Mouse (Mus musculus) intestine, embryonic 16.5 days (tissue): ENCODE measurements around the gene Capn5. TPM values are rescaled to one million over a fixed set of nuclear protein-coding genes. Genes with fewer than 3 reads are reported as not detected.
A peak's percentile ranks its signal among the peaks of the same experiment; 100 is the strongest.

Experiments used
- ATAC-seq: fragments of 200-750 bp; cut with Nextera tagmentation; 2 replicates; pipeline ENCODE4 v1.8.0; 2017; ENCODE audit warnings: moderate TSS enrichment, moderate library complexity
- H3K27ac ChIP-seq: fragments of 300-500 bp; sonication (generic); 2 replicates; pipeline ENCODE4 v1.5.1; 2014; ENCODE audit warnings: mild to moderate bottlenecking, low read length
- H3K27me3 ChIP-seq: fragments of 300-500 bp; sonication (generic); replicated peaks from 2 replicates; pipeline ENCODE4 v1.6.1; 2014; ENCODE audit warnings: low read length, control low read depth, mixed read lengths; ENCODE audit not compliant: control insufficient read depth, insufficient read depth
- H3K36me3 ChIP-seq: fragments of 300-500 bp; sonication (generic); 2 replicates; pipeline ENCODE4 v1.6.1; 2014; ENCODE audit warnings: low read length, control low read depth; ENCODE audit not compliant: control insufficient read depth, insufficient read depth
- H3K4me1 ChIP-seq: fragments of 300-500 bp; sonication (generic); 2 replicates; pipeline ENCODE4 v1.6.1; 2014; ENCODE audit warnings: low read length, control low read depth, mixed read lengths; ENCODE audit not compliant: control insufficient read depth, insufficient read depth
- H3K4me2 ChIP-seq: fragments of 300-500 bp; sonication (generic); 2 replicates; pipeline ENCODE4 v1.6.1; 2014; ENCODE audit warnings: low read depth, low read length, control low read depth
- H3K4me3 ChIP-seq: fragments of 300-500 bp; sonication (generic); 2 replicates; pipeline ENCODE4 v1.5.1; 2014; ENCODE audit warnings: mild to moderate bottlenecking, low read length
- H3K9ac ChIP-seq: fragments of 300-500 bp; sonication (generic); 2 replicates; pipeline ENCODE4 v1.6.1; 2014; ENCODE audit warnings: low read depth, low read length
- H3K9me3 ChIP-seq: fragments of 300-500 bp; sonication (generic); 2 replicates; pipeline ENCODE4 v1.6.1; 2016; ENCODE audit warnings: low read length, control low read depth; ENCODE audit not compliant: control insufficient read depth
- WGBS: fragments of 180-500 bp; shearing (Covaris S2); extraction: QIAGEN DNeasy Blood & Tissue Kit; methylation state at CpG from one replicate; pipeline ENCODE4 v1.1.7; 2014; 5-methylcytosine and 5-hydroxymethylcytosine counted together
- polyA plus RNA-seq: library from polyadenylated mRNA; unstranded; fragments of >200 nt; fragmentation: Nextera tagmentation; extraction: Ambion mirVana; gene quantifications from 2 replicates; pipeline ENCODE4 v1.2.1, GENCODE M21; 2015

Capn5 gene
- polyA plus RNA-seq, 1 experiment from 2014 or later = 10.9 TPM

GRCm38 (mm10) chr7:98155546-98156279 lies 22.4 kb downstream of the Capn5 start:
- WGBS = 29% methylated on average over 7 of the region's 8 CpGs
- H3K4me2 ChIP-seq = no peak overlapping the region
- H3K4me1 ChIP-seq = peaks cover 54% of the 10 kb centered on the region
- no peaks in the 10 kb centered on the region for H3K36me3 ChIP-seq
- H3K27me3 ChIP-seq = no peaks in the 10 kb centered on the region
- no peaks in the 10 kb centered on the region for H3K9me3 ChIP-seq
- ATAC-seq = no peak
- no peak overlapping the region for H3K9ac ChIP-seq
- no peak overlapping the region for H3K4me3 ChIP-seq
- 0 out of 2 replicates have a peak overlapping the region, but pooled peaks have one; percentile 19 for H3K27ac ChIP-seq

GRCm38 (mm10) chr7:98153892-98154291 lies 24.2 kb downstream of the Capn5 start:
- no peak overlapping the region for H3K27ac ChIP-seq
- no peaks in the 10 kb centered on the region for H3K9me3 ChIP-seq
- peaks cover 36% of the 10 kb centered on the region for H3K4me1 ChIP-seq
- no peak overlapping the region for H3K4me2 ChIP-seq
- 78% methylated on average over 5 of the region's 5 CpGs for WGBS
- H3K4me3 ChIP-seq = no peak overlapping the region
- H3K27me3 ChIP-seq = no peaks in the 10 kb centered on the region
- no peak for ATAC-seq
- no peaks in the 10 kb centered on the region for H3K36me3 ChIP-seq
- H3K9ac ChIP-seq = no peak overlapping the region

- H3K9ac ChIP-seq = no peak overlapping the region
- H3K36me3 ChIP-seq = no peaks in the 10 kb centered on the region
- H3K27ac ChIP-seq = no peak overlapping the region
- H3K4me3 ChIP-seq = no peak overlapping the region
- H3K4me1 ChIP-seq = peaks cover 31% of the 10 kb centered on the region
- no peak for ATAC-seq
- H3K9me3 ChIP-seq = no peaks in the 10 kb centered on the region
- no peak overlapping the region for H3K4me2 ChIP-seq
- no peaks in the 10 kb centered on the region for H3K27me3 ChIP-seq
- WGBS = 53% methylated on average over 3 of the region's 3 CpGs
Measured at GRCm38 (mm10) chr7:98153345-98153744, 24.7 kb downstream of the Capn5 start.

- no peak for ATAC-seq
- Histone ChIP-seq H3K4me3 (no peak overlapping the region), H3K9me3 (no peaks in the 10 kb centered on the region), H3K4me1 (peaks cover 22% of the 10 kb centered on the region), H3K27me3 (no peaks in the 10 kb centered on the region), H3K27ac (no peak overlapping the region), H3K4me2 (no peak overlapping the region), H3K9ac (no peak overlapping the region; the same call in 1 of the 2 replicates), H3K36me3 (no peaks in the 10 kb centered on the region)
- WGBS = 51% methylated on average over 8 of the region's 8 CpGs
Measured at GRCm38 (mm10) chr7:98152400-98152799, 25.7 kb downstream of the Capn5 start.

- H3K27me3 ChIP-seq = no peaks in the 10 kb centered on the region
- 49% methylated on average over 5 of the region's 5 CpGs for WGBS
- no peak overlapping the region for H3K9ac ChIP-seq
- peaks cover 10% of the 10 kb centered on the region; the same call in 1 of the 2 replicates for H3K4me1 ChIP-seq
- 0 out of 2 replicates have a peak, but pooled peaks have one; percentile 14 for ATAC-seq
- H3K27ac ChIP-seq = no peak overlapping the region
- no peaks in the 10 kb centered on the region for H3K9me3 ChIP-seq
- H3K4me3 ChIP-seq = no peak overlapping the region
- no peak overlapping the region for H3K4me2 ChIP-seq
- no peaks in the 10 kb centered on the region for H3K36me3 ChIP-seq
Measured at GRCm38 (mm10) chr7:98150525-98150924, 27.5 kb downstream of the Capn5 start.

- Histone ChIP-seq H3K9ac (no peak overlapping the region), H3K4me3 (no peak overlapping the region), H3K27ac (no peak overlapping the region), H3K9me3 (no peaks in the 10 kb centered on the region), H3K27me3 (no peaks in the 10 kb centered on the region), H3K4me1 (peaks cover 10% of the 10 kb centered on the region; the same call in 1 of the 2 replicates), H3K4me2 (no peak overlapping the region), H3K36me3 (no peaks in the 10 kb centered on the region)
- no peak; the same call in 1 of the 2 replicates for ATAC-seq
- 43% methylated on average over 3 of the region's 3 CpGs for WGBS
Measured at GRCm38 (mm10) chr7:98149802-98150201, 28.3 kb downstream of the Capn5 start.

- Histone ChIP-seq H3K4me2 (no peak overlapping the region), H3K9me3 (no peaks in the 10 kb centered on the region), H3K4me3 (no peak overlapping the region), H3K27me3 (no peaks in the 10 kb centered on the region), H3K36me3 (no peaks in the 10 kb centered on the region), H3K27ac (no peak overlapping the region), H3K4me1 (peaks cover 10% of the 10 kb centered on the region; the same call in 1 of the 2 replicates), H3K9ac (no peak overlapping the region)
- ATAC-seq = no peak
- WGBS = 70% methylated on average over 10 of the region's 10 CpGs
Measured at GRCm38 (mm10) chr7:98148721-98149407, 29.2 kb downstream of the Capn5 start.

- H3K27me3 ChIP-seq = no peaks in the 10 kb centered on the region
- H3K27ac ChIP-seq = no peak overlapping the region
- H3K36me3 ChIP-seq = no peaks in the 10 kb centered on the region
Measured at GRCm38 (mm10) chr7:98147766-98148165, 30.3 kb downstream of the Capn5 start.

GRCm38 (mm10) chr7:98146447-98146845 lies 31.6 kb downstream of the Capn5 start:
- no peak overlapping the region for H3K4me2 ChIP-seq
- no peak overlapping the region for H3K9ac ChIP-seq
- H3K9me3 ChIP-seq = no peaks in the 10 kb centered on the region
- 67% methylated on average over 8 of the region's 8 CpGs for WGBS
- H3K36me3 ChIP-seq = no peaks in the 10 kb centered on the region
- no peak for ATAC-seq
- no peak overlapping the region for H3K27ac ChIP-seq
- H3K4me3 ChIP-seq = no peak overlapping the region
- no peaks in the 10 kb centered on the region for H3K27me3 ChIP-seq
- H3K4me1 ChIP-seq = no peaks in the 10 kb centered on the region

More at GRCm38 (mm10) chr7:98147766-98148165, 30.3 kb downstream of the Capn5 start:
- 81% methylated on average over 8 of the region's 8 CpGs for WGBS
- H3K9ac ChIP-seq = no peak overlapping the region
- H3K9me3 ChIP-seq = no peaks in the 10 kb centered on the region
- no peak for ATAC-seq
- peaks cover 8% of the 10 kb centered on the region; the same call in 1 of the 2 replicates for H3K4me1 ChIP-seq
- H3K4me3 ChIP-seq = no peak overlapping the region
- H3K4me2 ChIP-seq = no peak overlapping the region
